Mouse (Mus musculus) heart, embryonic 12.5 days (tissue): ENCODE results near the gene Mgll. TPM values are rescaled to one million over a fixed set of nuclear protein-coding genes. Genes with fewer than 3 reads are reported as not detected.

Experiments used
- ATAC-seq: fragments of 200-750 bp; cut with Nextera tagmentation; 2 replicates; pipeline ENCODE4 v1.8.0; 2017; ENCODE audit warnings: moderate TSS enrichment, moderate library complexity; ENCODE audit not compliant: insufficient number of reproducible peaks, low FRiP score
- H3K27ac ChIP-seq: fragments of 300-500 bp; sonication (generic); 2 replicates; pipeline ENCODE4 v1.5.1; 2016; ENCODE audit warnings: mild to moderate bottlenecking, moderate library complexity; ENCODE audit not compliant: poor library complexity, severe bottlenecking
- H3K27me3 ChIP-seq: fragments of 300-500 bp; sonication (generic); replicated peaks from 2 replicates; pipeline ENCODE4 v1.6.1; 2016; ENCODE audit warnings: mild to moderate bottlenecking, moderate library complexity
- H3K36me3 ChIP-seq: fragments of 300-500 bp; sonication (generic); 2 replicates; pipeline ENCODE4 v1.6.1; 2016; ENCODE audit warnings: mild to moderate bottlenecking, moderate library complexity
- H3K4me1 ChIP-seq: fragments of 300-500 bp; sonication (generic); replicated peaks from 2 replicates; pipeline ENCODE4 v1.6.1; 2016; ENCODE audit warnings: mild to moderate bottlenecking
- H3K4me2 ChIP-seq: fragments of 300-500 bp; sonication (generic); 2 replicates; pipeline ENCODE4 v1.6.1; 2016; ENCODE audit warnings: mild to moderate bottlenecking, moderate library complexity
- H3K4me3 ChIP-seq: fragments of 300-500 bp; sonication (generic); 2 replicates; pipeline ENCODE4 v1.5.1; 2016; ENCODE audit warnings: mild to moderate bottlenecking
- H3K9ac ChIP-seq: fragments of 300-500 bp; sonication (generic); 2 replicates; pipeline ENCODE4 v1.6.1; 2016; ENCODE audit warnings: mild to moderate bottlenecking, moderate library complexity
- H3K9me3 ChIP-seq: fragments of 300-500 bp; sonication (generic); replicated peaks from 2 replicates; pipeline ENCODE4 v1.6.1; 2016; ENCODE audit warnings: mild to moderate bottlenecking, moderate library complexity
- WGBS: fragments of 180-500 bp; shearing (Covaris S2); methylation state at CpG from one replicate; pipeline ENCODE4 v1.1.7; 2016; 5-methylcytosine and 5-hydroxymethylcytosine counted together
- polyA plus RNA-seq: library from polyadenylated mRNA; unstranded; fragments of >200 nt; fragmentation: Nextera tagmentation; extraction: Ambion mirVana; gene quantifications from 2 replicates; pipeline ENCODE4 v1.2.1, GENCODE M21; 2016

The Mgll gene
- polyA plus RNA-seq, 1 experiment from 2014 or later: 9.2 TPM

GRCm38 (mm10) chr6:88761684-88762439, 37.6 kb downstream of the Mgll start:
- Histone ChIP-seq H3K9ac (no peak overlapping the region), H3K4me1 (peaks cover 67% of the 10 kb centered on the region), H3K9me3 (no peaks in the 10 kb centered on the region), H3K4me3 (no peak overlapping the region), H3K4me2 (no peak overlapping the region), H3K36me3 (no peaks in the 10 kb centered on the region), H3K27ac (no peak overlapping the region; the same call in 1 of the 2 replicates), H3K27me3 (peaks cover 12% of the 10 kb centered on the region)
- 53% methylated on average over 17 of the region's 17 CpGs for WGBS
- no peak for ATAC-seq

DNA sequence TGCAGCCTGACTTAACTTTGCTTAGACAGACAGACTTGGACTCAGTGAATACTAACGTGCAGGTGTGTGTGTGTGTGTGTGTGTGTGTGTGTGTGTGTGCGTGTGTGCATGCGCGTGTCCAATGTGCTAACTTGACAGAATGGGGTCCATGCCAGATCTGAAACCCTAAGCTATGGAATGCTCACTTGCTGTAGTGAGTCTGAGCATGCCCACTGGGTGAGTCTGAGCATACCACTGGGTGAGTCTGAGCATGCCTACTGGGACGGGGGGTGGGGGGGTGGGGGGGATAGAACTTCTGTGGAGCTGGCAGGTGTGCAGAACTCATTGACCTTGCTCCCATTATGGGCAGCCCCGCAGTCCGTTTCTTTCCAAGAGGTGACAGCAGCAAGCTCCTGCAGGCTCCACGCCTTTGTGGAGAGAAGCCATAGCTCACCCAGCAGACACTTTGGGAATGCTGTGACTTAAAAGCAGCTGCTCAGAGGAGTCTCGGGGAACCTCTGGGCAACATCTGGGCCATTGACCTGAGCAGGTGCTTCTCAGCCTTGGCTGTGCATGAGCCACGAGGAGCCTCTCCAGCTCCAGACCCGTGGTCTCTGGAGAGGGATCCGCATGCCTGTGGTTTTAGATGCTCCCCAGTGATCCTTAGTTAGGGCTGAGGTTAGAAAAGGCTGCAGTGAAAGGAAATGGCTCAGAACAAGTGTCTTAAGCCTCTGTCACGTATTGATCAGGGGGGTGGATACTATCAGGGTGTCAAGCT, 38.4 kb downstream of the Mgll start:
- peaks cover 12% of the 10 kb centered on the region for H3K27me3 ChIP-seq
- peaks cover 73% of the 10 kb centered on the region for H3K4me1 ChIP-seq
- H3K36me3 ChIP-seq: no peaks in the 10 kb centered on the region
- 64% methylated on average over 13 of the region's 13 CpGs for WGBS
- H3K4me2 ChIP-seq: no peak overlapping the region
- no peak for ATAC-seq
- no peak overlapping the region; the same call in 1 of the 2 replicates for H3K27ac ChIP-seq
- H3K9ac ChIP-seq: no peak overlapping the region
- H3K4me3 ChIP-seq: no peak overlapping the region
- H3K9me3 ChIP-seq: no peaks in the 10 kb centered on the region

- H3K9me3 ChIP-seq: no peaks in the 10 kb centered on the region
- 89% methylated on average over 3 of the region's 3 CpGs for WGBS
- H3K9ac ChIP-seq: no peak overlapping the region
- no peak overlapping the region for H3K4me2 ChIP-seq
- H3K27ac ChIP-seq: no peak overlapping the region
- H3K27me3 ChIP-seq: peaks cover 17% of the 10 kb centered on the region
- ATAC-seq: no peak
- no peaks in the 10 kb centered on the region for H3K36me3 ChIP-seq
- H3K4me1 ChIP-seq: peaks cover 63% of the 10 kb centered on the region
- no peak overlapping the region for H3K4me3 ChIP-seq
These were observed 39.4 kb downstream of the Mgll start for GRCm38 (mm10) chr6:88763518-88764077.

DNA sequence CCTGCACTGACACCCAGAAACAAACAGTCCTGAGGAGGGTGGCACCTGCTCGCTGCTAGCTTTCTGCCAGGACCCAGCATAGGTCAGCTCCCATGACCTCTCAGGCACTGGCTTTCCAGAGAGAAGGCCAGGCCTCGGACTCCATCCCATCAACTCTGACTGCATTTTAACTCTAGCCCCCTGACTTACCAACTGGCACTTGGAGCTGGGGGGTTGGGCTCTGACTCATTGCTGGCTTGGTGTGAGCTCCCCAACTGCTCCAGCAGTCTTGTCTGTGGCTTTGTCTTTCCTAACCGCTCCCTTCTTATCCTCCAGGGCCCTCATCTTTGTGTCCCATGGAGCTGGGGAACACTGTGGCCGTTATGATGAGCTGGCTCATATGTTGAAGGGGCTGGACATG, 40.1 kb downstream of the Mgll start:
- Histone ChIP-seq H3K9ac (no peak overlapping the region), H3K9me3 (no peaks in the 10 kb centered on the region), H3K4me1 (peaks cover 56% of the 10 kb centered on the region), H3K4me2 (no peak overlapping the region), H3K36me3 (no peaks in the 10 kb centered on the region), H3K27me3 (peaks cover 17% of the 10 kb centered on the region), H3K27ac (no peak overlapping the region), H3K4me3 (no peak overlapping the region)
- ATAC-seq: no peak
- 68% methylated on average over 4 of the region's 4 CpGs for WGBS

GRCm38 (mm10) chr6:88767740-88768139, 43.5 kb downstream of the Mgll start:
- Histone ChIP-seq H3K9me3 (no peaks in the 10 kb centered on the region), H3K36me3 (no peaks in the 10 kb centered on the region), H3K4me3 (no peak overlapping the region), H3K27ac (no peak overlapping the region), H3K4me2 (no peak overlapping the region), H3K9ac (no peak overlapping the region), H3K27me3 (peaks cover 5% of the 10 kb centered on the region; the same call in 1 of the 2 replicates), H3K4me1 (peaks cover 30% of the 10 kb centered on the region)
- 59% methylated on average over 4 of the region's 4 CpGs for WGBS
- ATAC-seq: no peak

- no peak for ATAC-seq
- Histone ChIP-seq H3K9ac (no peak overlapping the region), H3K4me3 (no peak overlapping the region), H3K27ac (no peak overlapping the region), H3K9me3 (no peaks in the 10 kb centered on the region), H3K27me3 (peaks cover 5% of the 10 kb centered on the region; the same call in 1 of the 2 replicates), H3K36me3 (no peaks in the 10 kb centered on the region), H3K4me1 (peaks cover 27% of the 10 kb centered on the region), H3K4me2 (no peak overlapping the region)
- 77% methylated on average over 6 of the region's 6 CpGs for WGBS
These were observed 45.5 kb downstream of the Mgll start for GRCm38 (mm10) chr6:88769723-88770122.

DNA sequence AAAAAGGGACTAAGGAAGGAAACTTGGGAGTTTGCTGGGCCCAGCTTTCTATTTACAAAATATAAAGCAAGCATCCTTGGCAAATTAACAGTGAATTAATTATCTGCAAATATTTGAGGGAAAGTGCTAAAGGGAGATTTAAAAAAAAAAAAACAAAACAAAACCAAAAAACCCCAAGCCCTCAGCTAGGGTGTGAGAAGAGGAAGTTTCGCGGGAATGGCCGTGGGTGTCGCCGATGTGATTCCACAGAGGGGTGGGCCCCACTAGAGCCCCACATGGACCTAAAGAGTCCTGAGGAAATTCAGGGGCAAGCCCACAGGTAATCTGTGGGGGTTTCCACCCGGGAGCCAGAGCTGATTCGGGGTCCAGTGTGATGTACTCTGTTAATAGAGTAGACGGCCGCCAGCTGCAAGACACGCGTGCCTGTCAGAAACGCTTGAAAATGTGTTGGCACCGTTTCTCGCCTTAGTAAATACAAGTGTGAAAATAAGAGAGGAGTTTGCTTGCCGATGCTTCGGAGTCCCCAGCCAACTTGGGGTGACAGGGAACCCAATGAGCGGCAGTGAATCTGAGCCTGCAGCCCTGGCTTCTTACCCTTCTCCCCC, 46.2 kb downstream of the Mgll start:
- ATAC-seq: no peak
- Histone ChIP-seq H3K4me2 (no peak overlapping the region), H3K4me1 (peaks cover 29% of the 10 kb centered on the region), H3K36me3 (no peaks in the 10 kb centered on the region), H3K27me3 (peaks cover 5% of the 10 kb centered on the region; the same call in 1 of the 2 replicates), H3K9ac (no peak overlapping the region), H3K9me3 (no peaks in the 10 kb centered on the region), H3K4me3 (no peak overlapping the region), H3K27ac (no peak overlapping the region)
- 79% methylated on average over 17 of the region's 17 CpGs for WGBS

DNA sequence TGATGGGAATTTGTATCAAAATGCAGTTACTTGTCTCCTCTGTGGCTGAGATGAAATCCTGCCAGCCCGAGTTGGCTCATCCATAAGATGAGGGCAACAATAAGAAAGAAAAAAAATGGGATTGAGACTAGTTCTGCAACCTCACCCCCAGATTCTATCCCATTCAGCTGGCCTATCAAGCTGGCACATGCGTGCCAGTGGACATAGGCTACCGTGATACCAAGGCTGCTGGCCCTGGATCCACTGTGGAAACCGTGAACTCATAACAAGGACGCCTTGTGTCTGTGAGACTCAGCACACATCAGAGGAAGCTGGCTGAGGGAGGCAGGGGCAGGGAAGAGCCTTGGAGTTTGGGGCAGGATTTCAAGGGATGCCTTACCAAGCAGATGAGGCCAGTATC, 46.8 kb downstream of the Mgll start:
- H3K27ac ChIP-seq: no peak overlapping the region
- 77% methylated on average over 5 of the region's 5 CpGs for WGBS

GRCm38 (mm10) chr6:88772041-88772440, 47.8 kb downstream of the Mgll start:
- no peak overlapping the region for H3K27ac ChIP-seq

More for the DNA sequence above, 46.8 kb downstream of the Mgll start:
- H3K9me3 ChIP-seq: no peaks in the 10 kb centered on the region
- no peak overlapping the region for H3K4me2 ChIP-seq
- H3K9ac ChIP-seq: no peak overlapping the region
- no peaks in the 10 kb centered on the region for H3K36me3 ChIP-seq
- H3K4me1 ChIP-seq: peaks cover 28% of the 10 kb centered on the region
- H3K27me3 ChIP-seq: peaks cover 5% of the 10 kb centered on the region; the same call in 1 of the 2 replicates
- ATAC-seq: no peak
- no peak overlapping the region for H3K4me3 ChIP-seq

DNA sequence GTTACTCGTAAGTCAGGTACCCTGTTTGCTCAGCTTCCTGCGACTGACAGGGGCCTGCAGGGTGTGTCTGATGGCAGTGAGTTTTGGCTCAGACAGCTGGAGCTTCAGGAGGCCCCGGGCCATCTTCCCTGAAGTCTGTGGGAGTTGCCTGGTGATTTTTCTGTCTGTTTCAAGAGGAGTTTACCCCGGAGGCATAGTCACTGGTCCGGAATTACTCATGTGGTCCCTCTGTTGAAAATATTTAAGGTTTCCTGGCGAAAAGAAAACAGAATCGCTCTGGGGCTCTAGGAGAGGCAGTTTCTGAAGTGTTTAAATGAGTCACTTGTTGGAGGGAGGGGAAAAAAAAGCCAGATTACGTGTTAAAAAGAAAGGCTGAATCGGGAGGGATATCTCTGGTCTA, 49.8 kb downstream of the Mgll start:
- Histone ChIP-seq H3K4me2 (no peak overlapping the region), H3K36me3 (no peaks in the 10 kb centered on the region), H3K9ac (no peak overlapping the region), H3K9me3 (no peaks in the 10 kb centered on the region), H3K27ac (no peak overlapping the region), H3K4me3 (no peak overlapping the region), H3K27me3 (no peaks in the 10 kb centered on the region), H3K4me1 (peaks cover 25% of the 10 kb centered on the region)
- no peak for ATAC-seq
- WGBS: 60% methylated on average over 9 of the region's 9 CpGs

More at GRCm38 (mm10) chr6:88772041-88772440, 47.8 kb downstream of the Mgll start:
- Histone ChIP-seq H3K4me2 (no peak overlapping the region), H3K4me3 (no peak overlapping the region), H3K36me3 (no peaks in the 10 kb centered on the region), H3K9ac (no peak overlapping the region), H3K9me3 (no peaks in the 10 kb centered on the region), H3K4me1 (peaks cover 27% of the 10 kb centered on the region), H3K27me3 (peaks cover 5% of the 10 kb centered on the region; the same call in 1 of the 2 replicates)
- WGBS: 65% methylated on average over 13 of the region's 13 CpGs
- no peak for ATAC-seq

DNA sequence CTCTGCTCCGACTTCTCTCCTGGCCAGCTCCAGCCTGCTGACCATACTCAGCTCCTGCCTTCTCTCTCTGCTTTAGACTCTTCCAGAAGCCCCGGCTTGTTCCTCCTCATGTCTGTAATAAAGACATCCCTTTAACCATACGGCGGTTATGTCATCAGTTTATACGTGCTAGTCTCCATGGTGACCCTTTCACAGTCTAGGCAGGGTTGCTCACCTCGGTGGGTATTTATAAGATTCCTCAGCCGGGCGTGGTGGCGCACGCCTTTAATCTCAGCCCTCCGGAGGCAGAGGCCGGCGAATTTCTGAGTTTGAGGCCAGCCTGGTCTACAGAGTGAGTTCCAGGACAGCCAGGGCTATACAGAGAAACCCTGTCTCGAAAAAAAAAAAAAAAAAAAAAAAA, 51.1 kb downstream of the Mgll start:
- 77% methylated on average over 14 of the region's 14 CpGs for WGBS
- no peaks in the 10 kb centered on the region for H3K9me3 ChIP-seq
- no peak overlapping the region for H3K4me2 ChIP-seq
- H3K9ac ChIP-seq: no peak overlapping the region
- H3K4me3 ChIP-seq: no peak overlapping the region
- H3K27ac ChIP-seq: no peak overlapping the region
- H3K4me1 ChIP-seq: peaks cover 19% of the 10 kb centered on the region; the same call in 1 of the 2 replicates
- H3K27me3 ChIP-seq: no peaks in the 10 kb centered on the region
- H3K36me3 ChIP-seq: no peaks in the 10 kb centered on the region
- no peak for ATAC-seq
